Mouse (Mus musculus) kidney, adult 18-20 months (tissue): ENCODE results near the gene Insrr.
"Not testable (repeated sequence)": the region's sequence is repeated elsewhere in the genome, so short reads cannot be mapped to it uniquely, and the experiment has no call there.

Experiments
- DNase-seq: peaks from one replicate; pipeline ENCODE4 v3.0.0; 2021

Insrr gene

GRCm38 (mm10) chr3:87838622-87839021 is 41.9 kb downstream of the Insrr start:
- peak; percentile 81 for DNase-seq

DNA sequence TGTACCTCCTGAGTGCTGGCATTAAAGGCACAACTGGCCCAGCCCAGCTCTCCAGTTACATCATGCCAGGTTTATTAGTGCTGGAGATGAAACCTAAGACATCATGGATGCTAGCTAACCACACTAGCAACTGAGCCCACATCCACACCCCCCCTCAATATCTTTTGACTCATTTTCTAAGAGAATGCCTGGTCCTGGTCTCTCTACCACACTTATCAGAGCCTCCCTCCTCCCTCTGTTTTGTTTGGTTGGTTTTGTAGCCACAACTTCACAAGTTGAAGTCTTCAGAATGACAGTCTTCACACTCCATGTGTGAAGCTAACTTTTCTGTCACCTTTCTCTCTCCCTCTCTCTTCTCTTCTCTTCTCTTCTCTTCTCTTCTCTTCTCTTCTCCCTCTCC is 44.1 kb downstream of the Insrr start:
- DNase-seq = no peak

DNA sequence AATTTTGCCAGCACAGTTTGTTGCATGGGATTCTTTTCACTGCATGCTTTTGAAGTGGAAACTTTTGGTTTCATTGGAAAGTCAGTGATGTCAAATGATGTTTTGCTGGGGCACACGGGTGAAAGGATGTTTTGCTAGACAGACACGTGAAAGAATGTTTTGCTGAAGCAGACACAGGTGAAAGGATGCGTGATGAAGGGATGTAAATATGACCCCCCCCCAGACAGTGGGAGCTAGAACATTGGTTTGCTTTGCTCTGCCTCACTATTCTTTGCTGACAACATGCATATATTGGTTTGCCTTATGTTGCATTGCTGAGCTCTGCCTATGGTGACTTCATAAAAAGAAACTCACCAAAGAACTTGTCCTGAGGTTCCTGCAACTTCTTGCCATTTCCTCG is 48.2 kb downstream of the Insrr start:
- DNase-seq = no peak

GRCm38 (mm10) chr3:87846186-87846585 is 49.4 kb downstream of the Insrr start:
- DNase-seq = no peak

GRCm38 (mm10) chr3:87846650-87847110 is 49.9 kb downstream of the Insrr start, which contains the start of gene Sh2d2a:
TSS of gene Sh2d2a (plus strand) at chr3:87846755.
- DNase-seq = no peak

GRCm38 (mm10) chr3:87847680-87848079 is 50.9 kb downstream of the Insrr start:
- no peak for DNase-seq

DNA sequence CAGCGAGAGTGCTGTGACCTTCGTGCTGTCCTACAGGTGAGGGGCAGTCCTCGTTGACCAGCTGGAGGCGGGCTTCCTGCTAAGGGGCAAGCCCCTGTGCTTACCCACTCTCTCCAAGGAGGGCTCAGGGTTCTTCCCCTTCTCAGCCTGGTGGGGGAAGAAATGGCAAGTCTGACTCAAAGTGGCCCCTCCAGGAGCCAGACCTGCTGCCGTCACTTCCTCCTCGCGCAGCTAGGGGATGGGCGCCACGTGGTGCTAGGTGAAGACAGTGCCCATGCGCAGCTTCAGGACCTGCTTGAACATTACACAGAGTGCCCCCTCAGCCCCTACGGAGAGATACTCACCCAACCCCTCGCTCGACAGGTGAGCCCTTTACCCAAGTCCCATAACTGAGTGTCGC is 52.4 kb downstream of the Insrr start:
- no peak for DNase-seq

DNA sequence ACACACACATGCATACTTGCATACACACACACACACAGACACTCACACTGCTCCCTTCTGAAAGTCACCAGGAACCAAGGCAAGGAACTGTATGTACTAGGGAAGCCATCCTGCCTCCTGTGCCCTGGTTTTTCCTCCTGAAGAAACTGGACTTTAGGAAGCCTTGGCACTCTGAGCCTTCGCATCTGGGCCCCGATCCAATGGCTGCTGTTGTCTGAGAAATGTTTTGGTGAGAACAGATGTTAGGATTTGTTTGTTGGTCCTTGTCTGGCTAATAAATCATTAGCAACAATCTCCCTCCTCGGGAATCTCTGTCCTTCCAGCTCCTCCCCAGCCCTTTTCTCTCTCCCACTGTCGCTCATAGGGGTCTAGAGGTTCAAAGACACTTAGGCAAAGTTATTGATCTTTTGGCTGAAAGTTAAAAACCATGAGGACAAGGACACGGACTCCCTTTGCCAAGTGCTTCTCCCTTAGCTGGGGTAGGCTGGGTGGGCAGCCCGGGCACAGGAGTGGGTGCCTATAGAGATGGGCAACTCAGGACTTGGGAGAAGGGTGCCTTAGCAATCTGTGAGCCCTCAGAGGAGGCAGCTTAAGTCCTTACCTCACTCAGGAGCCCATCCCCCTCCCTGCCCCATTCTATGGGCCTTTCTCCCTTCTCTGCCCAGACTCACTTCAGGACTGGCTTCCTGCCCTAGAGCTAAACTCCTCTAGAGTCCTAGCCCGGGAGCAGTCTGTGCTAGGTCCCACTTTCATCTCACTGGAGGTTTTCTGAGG is 58.2 kb downstream of the Insrr start:
- DNase-seq = peak; percentile 46

DNA sequence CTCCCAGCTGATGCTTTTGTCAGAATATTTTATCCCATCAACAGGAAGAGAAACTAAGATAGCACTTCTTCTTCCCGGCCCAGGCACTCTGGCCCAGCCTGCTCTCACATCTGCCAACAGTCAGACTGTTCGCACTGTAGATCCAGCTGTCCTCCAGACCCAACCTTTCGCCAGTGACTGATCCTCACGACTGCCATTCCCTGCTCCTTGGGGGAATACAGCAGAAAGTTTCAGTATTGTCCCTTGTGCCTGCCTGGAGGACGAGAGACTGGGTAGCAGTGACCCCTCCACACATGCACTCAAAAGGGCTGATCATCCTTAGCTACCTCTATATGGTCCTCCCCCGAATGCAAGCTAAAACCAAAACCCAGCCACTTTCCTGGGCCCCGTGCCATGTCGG is 59.2 kb downstream of the Insrr start:
- DNase-seq = no peak

GRCm38 (mm10) chr3:87857666-87858065 is 60.9 kb downstream of the Insrr start:
- no peak for DNase-seq

- peak; percentile 63 for DNase-seq
These were observed 63.1 kb downstream of the Insrr start for GRCm38 (mm10) chr3:87859813-87860212.

- DNase-seq = not testable (repeated sequence)
These were observed 67.4 kb downstream of the Insrr start for GRCm38 (mm10) chr3:87864111-87864510.
